Mouse (Mus musculus): ENCODE measurements around the gene Scap.

Gene Scap

GRCm38 (mm10) chr9:110402731-110403130, 69.6 kb downstream of the Scap start:
- no peak for TF ChIP-seq GATA4 (IDR thresholded peaks at IDR 0.05; ENCODE audit: insufficient replicate concordance, low read length)

- no peak for TF ChIP-seq GATA4 (IDR thresholded peaks at IDR 0.05; ENCODE audit: insufficient replicate concordance, low read length)
Measured at GRCm38 (mm10) chr9:110407311-110408098, 74.4 kb downstream of the Scap start.

GRCm38 (mm10) chr9:110408099-110408773, 75.1 kb downstream of the Scap start, which contains the start of gene Ptpn23:
TSS of gene Ptpn23 (minus strand) at chr9:110408213.
- TF ChIP-seq GATA4 (IDR thresholded peaks at IDR 0.05; ENCODE audit: insufficient replicate concordance, low read length) = peak; percentile 10; the same call in 1 of the 2 replicates

GRCm38 (mm10) chr9:110410908-110411887, 78.1 kb downstream of the Scap start:
- TF ChIP-seq GATA4 (IDR thresholded peaks at IDR 0.05; ENCODE audit: insufficient replicate concordance, low read length) = no peak

DNA sequence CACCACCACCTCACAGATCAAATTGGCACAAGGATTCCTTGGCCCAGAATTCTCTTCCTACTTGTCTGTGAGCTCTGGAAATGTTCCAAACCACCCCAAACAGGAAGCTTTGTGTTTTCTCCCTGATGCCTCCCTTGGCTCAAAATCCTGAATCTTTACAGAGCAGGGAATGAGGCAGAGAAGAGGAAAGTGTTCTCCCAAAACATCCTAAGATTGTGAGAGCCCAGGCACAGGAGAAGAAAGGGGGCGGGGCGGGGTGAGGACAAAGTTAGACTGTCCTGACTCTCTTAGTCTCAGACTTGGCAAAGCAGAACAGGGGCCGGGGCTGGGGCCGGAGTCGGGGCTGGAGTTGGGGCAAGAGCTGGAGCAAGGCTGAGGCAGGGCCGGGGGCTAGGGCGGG, 79.8 kb downstream of the Scap start:
- TF ChIP-seq GATA4 (IDR thresholded peaks at IDR 0.05; ENCODE audit: insufficient replicate concordance, low read length) = no peak

GRCm38 (mm10) chr9:110413785-110414184, 80.7 kb downstream of the Scap start:
- TF ChIP-seq GATA4 (IDR thresholded peaks at IDR 0.05; ENCODE audit: insufficient replicate concordance, low read length) = no peak

- no peak for TF ChIP-seq GATA4 (IDR thresholded peaks at IDR 0.05; ENCODE audit: insufficient replicate concordance, low read length)
Measured at GRCm38 (mm10) chr9:110419511-110420112, 86.5 kb downstream of the Scap start, which contains the start of gene Ngp. TSS of gene Ngp (plus strand) at chr9:110419747.

DNA sequence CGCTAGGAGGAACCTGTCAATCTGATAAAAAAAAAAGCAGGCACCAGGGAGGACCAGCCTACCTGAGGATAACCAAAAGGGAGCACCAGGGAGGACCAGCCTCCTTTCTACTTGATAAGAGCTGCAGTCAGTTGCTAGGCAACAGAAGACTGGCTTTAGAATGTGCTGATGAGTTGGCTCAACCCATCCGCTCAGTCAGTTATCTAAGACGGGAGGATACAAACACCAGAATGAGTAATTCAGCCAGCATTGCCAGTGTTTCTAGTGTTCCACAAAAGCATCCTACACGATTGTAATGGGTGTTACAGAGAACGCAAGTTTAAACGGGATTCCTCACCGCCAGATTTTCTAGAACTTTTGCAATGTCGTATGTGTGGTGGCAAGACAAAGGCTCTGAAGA, 98.2 kb downstream of the Scap start:
- no peak for TF ChIP-seq GATA4 (IDR thresholded peaks at IDR 0.05; ENCODE audit: insufficient replicate concordance, low read length)

DNA sequence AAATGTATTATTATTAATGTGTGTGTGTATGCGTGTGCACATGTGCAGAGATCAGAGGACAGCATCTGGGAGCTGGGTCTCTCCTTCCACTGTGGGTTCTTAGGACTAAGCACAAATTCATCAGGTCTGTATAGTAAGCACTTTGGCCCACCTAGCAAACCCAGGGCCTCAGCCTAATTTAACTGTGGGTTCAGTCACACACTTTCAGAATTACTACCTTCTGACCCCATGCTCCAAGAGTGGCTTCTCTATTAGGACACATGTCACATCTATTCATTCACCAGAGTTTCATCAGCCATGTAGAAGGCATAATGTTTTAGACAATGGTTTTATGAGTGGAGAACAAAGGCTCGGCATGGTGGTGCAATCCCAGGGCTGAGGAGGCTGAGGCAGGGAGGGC, 100.0 kb downstream of the Scap start:
- no peak for TF ChIP-seq GATA4 (IDR thresholded peaks at IDR 0.05; ENCODE audit: insufficient replicate concordance, low read length)
